Mouse (Mus musculus) Patski (cell line): ENCODE measurements around the gene Fgfr2. TPM values are rescaled to one million over a fixed set of nuclear protein-coding genes. Genes with fewer than 3 reads are reported as not detected.
"Not testable (repeated sequence)": the region's sequence is repeated elsewhere in the genome, so short reads cannot be mapped to it uniquely, and the experiment has no call there.

ENCODE experiments used
- ATAC-seq: fragments of 100-300 bp; one replicate; pipeline ENCODE4 v1.8.0; 2021
- CTCF ChIA-PET: fragments of 350-600 bp; sonication (Branson Sonifier 250); formaldehyde crosslinking; loops from one replicate; lab custom pipeline; 2022; ENCODE audit warnings: inconsistent platforms; lab: Charles Lee
- POLR2A ChIA-PET: fragments of 350-600 bp; sonication (Branson Sonifier 250); formaldehyde crosslinking; loops from one replicate; lab custom pipeline; 2022; ENCODE audit warnings: antibody characterized with exemption, inconsistent platforms; lab: Charles Lee
- DNase-seq: peaks from one replicate; pipeline ENCODE4 v3.0.0-alpha.2; 2011; ENCODE audit warnings: low read depth, low spot score
- H3K27me3 ChIP-seq: fragments of 371-371 bp; one replicate; pipeline ENCODE4 v1.5.1; 2021
- CTCF ChIP-seq: fragments of 100-300 bp; IDR thresholded peaks from one replicate; pipeline ENCODE4 v1.5.1; 2021
- in situ Hi-C: fragments of 300-500 bp; cut with MboI; formaldehyde crosslinking; loops from 3 replicates; pipeline ENCODE4 v1.11.1; 2018; ENCODE audit warnings: low pct_unique_long_range_greater_than_20kb, mixed read lengths
- polyA plus RNA-seq: library from polyadenylated mRNA; unstranded; gene quantifications from one replicate; pipeline ENCODE4 v1.2.3, GENCODE M21; 2021

The Fgfr2 gene
- polyA plus RNA-seq, 1 experiment from 2014 or later = 48.8 TPM

GRCm38 (mm10) chr7:130503006-130503405 lies 2620.1 kb downstream of the Fgfr2 start:
- in situ Hi-C loops = no loop called here
- no peak for TF ChIP-seq CTCF
- ATAC-seq (no peak), DNase-seq (no peak)
- POLR2A ChIA-PET = interaction anchor here (0.6 kb wide), 2 partner anchors 11 to 262 kb away, joined by 4 read pairs; no protein-coding TSS in a partner anchor
- H3K27me3 ChIP-seq = no peaks in the 10 kb centered on the region
- CTCF ChIA-PET = interaction anchor here (1.8 kb wide), 1 partner anchor 9 kb away, joined by 5 read pairs; no protein-coding TSS in a partner anchor

GRCm38 (mm10) chr7:130501499-130501898 lies 2621.7 kb downstream of the Fgfr2 start:
- POLR2A ChIA-PET = interaction anchor here (1.0 kb wide), 1 partner anchor 13 kb away, joined by 3 read pairs; no protein-coding TSS in a partner anchor
- H3K27me3 ChIP-seq = no peaks in the 10 kb centered on the region
- no peak for ATAC-seq

GRCm38 (mm10) chr7:130493346-130493745 lies 2629.8 kb downstream of the Fgfr2 start:
- no peaks in the 10 kb centered on the region for H3K27me3 ChIP-seq
- ChIA-PET CTCF (interaction anchor here (0.7 to 1.4 kb wide), 3 partner anchors 10 kb away, joined by 3 to 5 read pairs (median 3); no protein-coding TSS in a partner anchor), POLR2A (interaction anchor here (0.5 kb wide), 1 partner anchor 201 kb away, joined by 3 read pairs; no protein-coding TSS in a partner anchor)
- ATAC-seq (no peak), DNase-seq (no peak)
- TF ChIP-seq CTCF = no peak
- in situ Hi-C loops = no loop called here

More at GRCm38 (mm10) chr7:130501499-130501898, 2621.7 kb downstream of the Fgfr2 start:
- CTCF ChIA-PET = no interaction called here
- no peak for DNase-seq
- in situ Hi-C loops = no loop called here
- TF ChIP-seq CTCF = no peak

- no peak for TF ChIP-seq CTCF
- POLR2A ChIA-PET = interaction anchor here (0.7 kb wide), 1 partner anchor 11 kb away, joined by 4 read pairs; no protein-coding TSS in a partner anchor
- in situ Hi-C loops = no loop called here
- DNase-seq (no peak), ATAC-seq (no peak)
- CTCF ChIA-PET = interaction anchor here (1.0 kb wide), 1 partner anchor 9 kb away, joined by 3 read pairs; no protein-coding TSS in a partner anchor
- H3K27me3 ChIP-seq = no peaks in the 10 kb centered on the region
Observed at GRCm38 (mm10) chr7:130492026-130492425, 2631.1 kb downstream of the Fgfr2 start.

GRCm38 (mm10) chr7:130479003-130479402 lies 2644.1 kb downstream of the Fgfr2 start:
- ATAC-seq, POLR2A ChIA-PET, H3K27me3 ChIP-seq, DNase-seq: not testable (repeated sequence)
- CTCF ChIA-PET = interaction anchor here (1.0 kb wide), 1 partner anchor 830 kb away, joined by 3 read pairs; no protein-coding TSS in a partner anchor
- peak; percentile 44 for TF ChIP-seq CTCF
- in situ Hi-C loops = loop anchor here (5.0 kb wide), 1 partner anchor 827 kb away; no protein-coding TSS in a partner anchor

GRCm38 (mm10) chr7:130475970-130476369 lies 2647.2 kb downstream of the Fgfr2 start:
- H3K27me3 ChIP-seq = no peaks in the 10 kb centered on the region
- in situ Hi-C loops = loop anchor here (5.0 kb wide), 1 partner anchor 824 kb away; no protein-coding TSS in a partner anchor
- DNase-seq (peak; percentile 41), ATAC-seq (no peak)
- ChIA-PET CTCF (interaction anchor here (0.9 to 2.4 kb wide), 12 partner anchors 8 to 852 kb away, joined by 3 to 18 read pairs (median 4); no protein-coding TSS in a partner anchor), POLR2A (interaction anchor here (0.6 kb wide), 1 partner anchor 189 kb away, joined by 3 read pairs; no protein-coding TSS in a partner anchor)
- peak; percentile 94 for TF ChIP-seq CTCF

GRCm38 (mm10) chr7:130473881-130474280 lies 2649.3 kb downstream of the Fgfr2 start:
- H3K27me3 ChIP-seq = no peaks in the 10 kb centered on the region
- ChIA-PET POLR2A (no interaction called here), CTCF (interaction anchor here (0.8 to 1.7 kb wide), 2 partner anchors 820 to 825 kb away, joined by 3 to 7 read pairs; no protein-coding TSS in a partner anchor)
- ATAC-seq (no peak), DNase-seq (no peak)
- no peak for TF ChIP-seq CTCF
- in situ Hi-C loops = no loop called here

- ChIA-PET POLR2A (no interaction called here), CTCF (interaction anchor here (1.7 kb wide), 1 partner anchor 819 kb away, joined by 7 read pairs; no protein-coding TSS in a partner anchor)
- peak; percentile 71 for DNase-seq
Observed at GRCm38 (mm10) chr7:130472683-130473082, 2650.5 kb downstream of the Fgfr2 start.

GRCm38 (mm10) chr7:130471045-130471444 lies 2652.1 kb downstream of the Fgfr2 start:
- POLR2A ChIA-PET = interaction anchor here (0.6 kb wide), 2 partner anchors 271 to 484 kb away, joined by 3 to 5 read pairs; no protein-coding TSS in a partner anchor
- DNase-seq = no peak
- no peak for TF ChIP-seq CTCF
- CTCF ChIA-PET = no interaction called here
- no peaks in the 10 kb centered on the region for H3K27me3 ChIP-seq
- in situ Hi-C loops = no loop called here
- ATAC-seq = no peak

More at GRCm38 (mm10) chr7:130472683-130473082, 2650.5 kb downstream of the Fgfr2 start:
- no peaks in the 10 kb centered on the region for H3K27me3 ChIP-seq
- in situ Hi-C loops = no loop called here
- ATAC-seq = peak; percentile 39
- no peak for TF ChIP-seq CTCF

GRCm38 (mm10) chr7:130455587-130456246 lies 2667.4 kb downstream of the Fgfr2 start:
- CTCF ChIA-PET = interaction anchor here (1.2 to 2.0 kb wide), 2 partner anchors 16 to 21 kb away, joined by 3 to 7 read pairs; no protein-coding TSS in a partner anchor
- no peak for ATAC-seq
- H3K27me3 ChIP-seq = no peaks in the 10 kb centered on the region
- no peak for TF ChIP-seq CTCF
- DNase-seq = no peak
- in situ Hi-C loops = no loop called here
- POLR2A ChIA-PET = interaction anchor here (0.6 kb wide), 1 partner anchor 52 kb away, joined by 4 read pairs; no protein-coding TSS in a partner anchor
